Mouse (Mus musculus) inflammation-experienced regulatory T-cells, adult 6 months (primary cell): ENCODE results near the gene Zc2hc1b. TPM values are rescaled to one million over a fixed set of nuclear protein-coding genes. Genes with fewer than 3 reads are reported as not detected.

ENCODE experiments used
- ATAC-seq: one replicate; pipeline ENCODE4 v1.8.0; 2017
- polyA plus RNA-seq, 3 experiments: library from polyadenylated mRNA; unstranded; fragments of 100-300 nt; shearing (Covaris generic); gene quantifications; one replicate each; pipeline ENCODE4 v1.2.1; 2017

Gene Zc2hc1b
- polyA plus RNA-seq, 3 experiments from 2014 or later: not detected

DNA sequence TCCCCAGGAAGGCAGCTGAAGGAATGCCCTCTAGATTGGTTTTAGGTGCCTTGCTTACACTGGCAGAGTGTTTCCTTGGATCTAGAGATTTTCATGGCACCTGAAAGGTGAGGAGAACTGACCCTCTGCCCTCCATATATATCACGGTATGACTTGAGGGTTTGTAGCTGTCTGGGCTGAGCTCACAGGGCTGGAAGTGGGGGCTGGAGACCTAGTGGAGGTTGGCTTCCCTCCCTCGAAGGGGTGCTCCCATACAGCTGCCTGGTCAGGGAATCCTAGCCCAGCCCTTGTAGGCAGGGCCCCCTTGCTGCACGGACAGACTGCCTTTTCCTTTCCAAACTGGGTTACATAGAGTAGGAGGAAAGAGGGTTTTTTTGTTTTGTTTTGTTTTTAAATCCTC, 65.0 kb downstream of the Zc2hc1b start:
- no peak for ATAC-seq

DNA sequence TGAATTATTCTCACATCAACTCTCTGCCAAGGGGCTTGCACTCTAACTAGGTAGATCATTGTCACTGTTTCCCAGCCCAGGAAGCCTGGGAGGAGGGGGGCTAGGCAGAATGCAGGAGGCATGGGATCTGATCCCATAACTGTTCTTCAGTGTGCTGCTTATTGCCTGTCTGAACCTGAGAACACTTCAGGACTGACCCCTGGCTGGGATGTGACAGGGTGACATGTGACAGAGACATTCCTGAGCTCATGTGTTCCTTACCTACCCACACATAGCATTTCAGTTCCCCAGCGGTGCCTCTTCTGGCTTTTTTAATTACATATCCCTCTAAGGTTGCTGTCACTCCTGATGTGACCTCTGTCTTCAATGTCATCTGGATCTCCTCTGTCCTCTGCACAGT, 68.0 kb downstream of the Zc2hc1b start:
- ATAC-seq: no peak

DNA sequence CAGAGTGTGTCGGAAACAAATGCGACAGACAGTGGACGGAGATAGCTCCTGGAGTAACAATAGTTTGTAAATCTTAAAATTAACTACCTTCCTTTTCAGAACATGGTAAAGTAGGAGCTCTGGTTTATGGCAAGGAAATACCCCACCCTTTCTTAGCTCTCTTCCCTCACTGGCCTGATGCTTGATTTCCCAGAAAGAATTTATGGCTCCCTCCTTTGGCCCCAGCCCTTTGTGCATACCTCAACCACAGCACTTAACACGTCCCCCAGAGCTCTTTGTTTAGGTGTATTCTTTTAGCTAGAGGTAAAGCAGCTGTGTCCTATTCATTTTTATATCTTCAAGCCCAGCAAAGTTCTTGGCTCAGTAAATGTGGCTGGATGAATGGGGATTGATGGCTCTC, 69.0 kb downstream of the Zc2hc1b start:
- no peak for ATAC-seq

DNA sequence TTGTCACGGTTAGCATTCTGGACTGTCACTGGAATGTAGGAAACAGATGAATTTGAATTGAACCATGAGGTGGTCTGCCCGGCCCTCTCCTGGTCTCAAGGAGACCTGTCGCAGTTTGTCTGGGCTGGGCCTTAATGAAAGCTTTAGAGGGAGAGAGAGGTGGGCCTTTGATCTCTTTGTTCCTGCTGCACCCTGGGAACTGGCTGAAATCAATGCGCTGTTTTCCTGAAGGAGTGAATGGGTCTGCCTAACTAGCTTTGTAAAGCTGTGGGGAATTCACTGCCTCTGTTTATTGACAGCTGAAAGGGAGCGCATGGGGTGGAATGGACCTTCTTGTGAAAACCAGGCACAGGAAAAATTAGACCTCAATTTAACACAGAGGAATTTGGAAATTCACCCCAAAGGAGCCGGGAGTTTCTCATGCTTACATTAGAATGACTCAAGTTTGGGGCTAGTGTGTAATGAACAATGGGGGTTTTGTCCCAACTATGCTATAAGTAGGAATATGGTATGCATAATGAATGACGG, 69.7 kb downstream of the Zc2hc1b start:
- no peak for ATAC-seq

DNA sequence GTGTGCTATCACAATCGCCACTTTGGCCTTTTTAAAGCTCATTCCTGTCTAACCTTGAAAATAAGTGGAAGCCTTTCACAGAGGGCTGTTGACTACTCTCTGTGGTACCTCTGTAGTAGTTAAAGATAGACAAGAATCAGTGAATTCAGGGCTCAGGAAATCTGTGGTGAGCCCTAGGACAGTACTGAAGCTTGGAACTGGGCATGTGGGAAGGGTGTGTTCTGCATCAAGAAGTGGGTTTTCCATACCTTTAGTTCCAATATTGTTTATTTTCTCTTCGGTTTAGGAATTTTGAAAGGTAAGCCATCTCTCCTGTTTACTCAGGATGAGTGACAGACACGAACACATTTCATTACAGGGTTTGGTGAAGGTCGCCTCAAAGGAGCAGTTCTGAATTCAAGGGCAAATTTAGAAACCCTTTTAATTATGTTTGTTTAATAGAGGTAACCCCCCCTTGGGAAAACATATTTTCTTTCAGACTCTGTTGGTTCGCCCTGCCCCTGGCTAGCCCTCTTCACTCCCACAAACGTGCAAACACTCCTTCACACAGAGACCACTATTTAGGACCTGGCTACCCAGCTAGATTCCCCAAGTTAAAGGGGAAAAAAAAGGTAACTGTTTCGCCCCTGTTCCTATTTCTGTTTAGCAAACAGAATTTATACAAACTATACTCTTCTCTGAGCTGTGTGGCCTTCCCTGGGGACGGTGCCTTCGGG, 70.8 kb downstream of the Zc2hc1b start:
- no peak for ATAC-seq

DNA sequence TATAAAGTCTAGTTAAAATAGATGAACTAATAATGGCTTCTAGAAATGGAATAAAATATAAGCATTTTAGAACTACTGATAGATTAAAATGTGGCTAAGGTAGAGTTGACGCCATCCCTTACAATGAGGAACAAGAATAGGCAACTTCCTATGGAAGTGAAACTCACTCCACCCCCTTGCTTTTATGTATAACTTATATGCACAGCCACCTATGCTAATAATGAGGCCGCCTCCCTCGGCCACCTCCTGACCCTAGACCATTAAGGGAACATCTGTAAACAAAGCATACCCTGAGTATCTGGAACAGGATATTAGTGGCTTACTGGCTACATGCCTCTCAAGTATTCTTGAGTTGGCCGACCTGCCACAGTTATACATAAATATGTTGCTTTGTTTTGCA, 74.0 kb downstream of the Zc2hc1b start:
- ATAC-seq: no peak

DNA sequence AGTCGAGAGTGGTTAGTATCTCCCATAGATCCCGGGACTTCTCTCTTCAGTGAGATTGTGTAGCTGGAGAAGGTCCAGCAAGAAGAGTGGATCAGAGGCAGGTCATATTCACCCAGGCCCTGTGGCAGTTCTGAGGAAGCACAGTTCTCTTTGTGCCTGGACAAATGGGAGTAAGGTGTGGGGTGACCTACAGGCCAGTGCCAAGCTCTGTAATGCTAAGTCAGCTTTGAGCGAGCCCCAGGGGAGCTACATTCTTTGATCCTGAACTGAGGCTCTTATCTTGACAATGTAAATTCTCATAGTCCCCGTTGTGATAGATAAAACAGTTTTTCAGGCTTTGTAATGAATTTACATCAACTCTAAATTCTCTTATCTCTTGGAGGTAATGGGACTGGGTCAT, 75.5 kb downstream of the Zc2hc1b start:
- no peak for ATAC-seq

DNA sequence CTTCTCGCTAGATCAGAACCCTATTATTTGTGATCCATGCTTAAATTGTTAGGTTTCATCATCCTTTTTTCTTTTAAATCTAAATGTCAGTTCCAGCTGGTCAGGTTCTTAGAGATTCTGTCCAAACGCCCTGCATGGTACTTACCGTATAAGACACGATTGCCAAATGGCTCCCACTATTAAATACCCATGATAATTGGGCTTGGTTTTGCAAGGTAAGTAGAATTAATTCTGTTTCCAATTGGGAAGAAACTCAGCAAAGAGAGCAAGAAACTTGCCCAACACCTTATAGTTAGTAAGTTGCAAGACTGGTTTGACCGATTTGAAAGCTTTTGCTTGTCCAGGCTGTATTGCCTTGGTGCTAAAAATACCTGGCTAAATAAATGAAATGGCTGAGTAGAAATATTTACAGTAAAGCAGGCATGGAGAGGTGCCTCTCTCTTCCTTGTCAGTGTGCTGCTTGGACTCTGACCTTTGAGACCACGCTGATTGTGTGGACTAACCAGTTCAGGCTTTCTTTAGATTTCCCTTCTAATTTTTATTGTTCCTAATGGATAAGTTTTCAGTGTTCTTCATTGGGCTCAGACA, 77.7 kb downstream of the Zc2hc1b start:
- no peak for ATAC-seq

Other genes starting within 250 kb of the Zc2hc1b start
- 10 to 100 TPM; 19.2 to 28.4 (median 20.6) TPM for gene Stx11, start 213.7 kb downstream of the Zc2hc1b start, polyA plus RNA-seq
- gene Sf3b5, start 172.7 kb downstream of the Zc2hc1b start, polyA plus RNA-seq: 10 to 100 TPM; 37.0 to 38.5 (median 37.3) TPM
- gene Plagl1, start 117.5 kb downstream of the Zc2hc1b start, polyA plus RNA-seq: 1 to 10 TPM in 2 of 3 experiments, under 1 TPM in 1; 0.25 to 2.8 (median 2.2) TPM
- 10 to 100 TPM; 34.5 to 39.4 (median 35.8) TPM for gene Ltv1, start 15.1 kb upstream of the Zc2hc1b start, polyA plus RNA-seq